Mouse (Mus musculus): ENCODE measurements at regions not wholly inside any gene's neighbourhood (a gene's known extent, or its start where the extent isn't known, plus 50 kb on each side); places are given as distances from the start of the nearest gene placed in this dataset.

DNA sequence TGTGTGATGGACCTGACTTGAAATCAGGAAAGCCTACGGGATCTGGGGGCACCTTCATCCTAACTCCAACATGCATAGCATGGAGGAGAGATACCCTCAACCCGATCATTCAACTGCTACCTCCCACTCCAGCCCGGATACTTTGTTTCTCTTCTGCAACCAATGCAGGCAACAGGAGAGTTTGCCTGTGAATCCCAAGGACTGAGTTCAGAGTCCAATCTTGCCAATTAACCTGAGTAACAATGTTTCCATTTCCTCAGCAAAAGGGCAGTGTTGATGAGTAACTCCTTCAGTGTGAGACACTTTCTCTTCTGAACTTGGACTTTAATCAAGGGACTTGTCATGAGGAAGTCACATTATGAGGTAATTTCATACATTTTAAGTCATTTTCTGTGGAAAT lies 129.1 kb upstream of the Gdf10 start:
- no peak for ATAC-seq (replicated peaks; ENCODE audit: poor library complexity)

DNA sequence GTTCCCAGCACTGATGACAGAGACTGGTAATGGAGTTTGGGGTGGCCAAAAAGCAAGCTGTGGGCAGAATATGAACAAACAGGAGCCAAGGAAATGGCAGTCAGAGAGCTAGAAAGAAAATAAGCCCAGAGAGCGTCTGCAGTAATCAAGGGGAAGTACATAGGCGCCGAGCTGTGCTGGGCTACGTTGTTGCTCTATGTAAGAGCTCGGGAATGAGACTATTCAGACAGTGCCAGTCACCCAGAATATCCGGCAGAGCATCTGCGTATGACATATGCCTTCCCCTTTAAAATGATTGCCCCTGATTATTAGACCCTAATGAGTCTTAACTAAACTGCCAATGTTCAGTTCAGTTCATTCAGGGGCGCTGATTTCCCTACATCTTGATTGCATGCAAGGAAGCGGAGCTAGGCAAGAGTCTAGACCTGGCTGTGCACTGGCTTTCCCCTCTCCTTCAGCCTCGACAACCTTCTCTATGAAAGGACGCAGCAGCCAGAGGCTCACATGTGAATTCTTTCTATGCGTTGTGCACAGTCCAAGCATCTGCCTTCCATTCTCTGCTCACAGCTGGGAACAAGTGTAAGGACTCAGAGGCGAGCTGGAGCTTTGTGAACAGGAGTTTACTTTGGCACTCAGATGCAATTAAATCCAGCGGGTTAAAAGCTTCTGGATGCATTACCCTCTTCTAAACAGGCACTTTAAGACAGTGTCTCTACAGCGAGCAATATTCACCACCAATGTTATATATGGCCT lies 125.7 kb upstream of the Gdf10 start:
- no peak for ATAC-seq (replicated peaks; ENCODE audit: poor library complexity)

DNA sequence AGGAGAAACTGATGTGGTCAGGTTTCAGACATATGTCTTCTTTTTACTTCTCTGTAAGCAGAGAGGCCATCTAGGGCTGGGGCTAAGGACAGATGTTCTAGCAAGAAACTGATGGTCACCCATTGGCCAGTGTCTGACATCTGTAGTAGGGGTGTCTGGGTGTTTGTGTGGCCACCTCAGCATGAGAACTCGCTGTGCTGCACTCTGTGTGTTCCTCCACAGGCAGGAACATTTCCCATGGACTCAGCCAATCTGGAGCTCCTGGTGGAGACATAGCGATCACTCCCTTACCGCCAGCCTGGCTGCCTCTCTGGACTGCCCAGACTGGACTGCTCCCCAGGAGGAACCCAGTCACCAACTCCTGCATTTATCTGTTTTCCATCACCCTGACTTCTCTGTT lies 119.1 kb upstream of the Gdf10 start:
- no peak for ATAC-seq (replicated peaks; ENCODE audit: poor library complexity)

DNA sequence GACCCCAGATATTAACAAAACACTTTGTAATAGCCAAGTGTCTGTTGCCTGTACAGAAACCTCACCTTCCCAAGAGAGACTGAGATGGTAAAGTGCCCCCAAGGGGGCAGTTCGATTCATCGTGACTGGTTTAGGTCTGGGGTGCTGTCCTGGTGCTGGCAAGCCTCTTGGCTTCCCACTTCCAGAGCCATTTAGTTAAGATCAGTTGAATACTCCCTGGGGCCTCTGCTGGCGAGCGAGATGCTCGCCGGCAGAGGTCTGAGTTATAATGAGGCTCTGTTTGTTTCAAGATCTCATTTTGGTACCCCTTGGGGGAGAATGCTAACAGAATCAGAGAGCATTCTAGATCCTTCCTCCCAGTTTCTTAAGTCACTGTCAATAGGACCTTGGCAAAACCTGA lies 118.7 kb upstream of the Gdf10 start:
- ATAC-seq (replicated peaks; ENCODE audit: poor library complexity): no peak

DNA sequence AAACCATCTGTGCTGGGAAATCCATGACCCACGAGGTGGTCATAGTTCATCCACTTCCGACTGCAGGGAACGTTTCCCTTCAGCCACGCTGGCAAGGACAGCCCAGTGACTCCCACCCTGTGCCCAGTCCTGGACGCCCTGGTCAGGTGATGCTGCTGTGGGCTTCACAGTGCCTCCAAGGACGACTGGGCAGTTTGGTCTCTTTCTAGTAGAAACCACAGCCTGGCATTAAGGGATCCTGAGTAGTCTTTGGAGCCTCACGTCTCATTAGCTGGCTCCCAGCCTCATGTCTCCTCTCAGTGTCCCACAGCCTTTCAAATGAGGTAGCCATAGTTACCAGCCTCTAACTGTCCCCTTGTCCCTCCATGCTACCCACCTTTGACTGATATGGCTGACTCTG lies 116.2 kb upstream of the Gdf10 start:
- no peak for ATAC-seq (replicated peaks; ENCODE audit: poor library complexity)

DNA sequence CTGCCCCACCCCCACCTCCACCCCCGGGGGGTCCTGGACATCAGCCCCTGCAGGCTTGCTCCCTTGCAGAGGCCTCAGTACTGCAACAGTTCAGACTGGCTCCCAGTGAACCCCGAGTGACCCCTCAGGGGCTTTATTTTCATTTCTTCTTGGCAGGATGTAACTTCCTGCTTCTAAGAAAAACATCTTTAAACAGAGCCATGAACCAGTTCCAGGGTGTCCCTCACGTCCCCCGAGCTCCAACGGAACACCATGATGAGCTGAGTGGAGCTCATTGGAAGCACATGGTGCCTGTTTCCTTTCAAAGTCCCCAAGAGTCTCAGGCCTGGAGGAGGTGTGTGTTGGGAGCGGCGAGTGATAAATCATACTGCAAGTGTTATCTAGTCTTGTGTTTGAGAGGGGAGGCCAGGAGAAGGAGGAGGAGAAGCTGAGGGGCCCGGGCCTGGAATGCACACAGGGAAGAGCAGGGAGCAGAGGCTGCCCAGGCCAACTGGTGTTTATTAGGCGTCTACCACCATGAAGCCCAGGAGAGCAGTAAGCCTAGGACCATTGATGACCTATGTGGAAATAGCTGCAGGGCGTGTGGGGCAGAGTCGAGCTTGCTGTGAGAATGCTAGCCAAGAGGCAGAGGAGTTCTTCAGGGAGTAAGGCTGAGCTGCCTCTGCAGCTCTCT lies 114.7 kb upstream of the Gdf10 start:
- ATAC-seq (replicated peaks; ENCODE audit: poor library complexity): no peak

DNA sequence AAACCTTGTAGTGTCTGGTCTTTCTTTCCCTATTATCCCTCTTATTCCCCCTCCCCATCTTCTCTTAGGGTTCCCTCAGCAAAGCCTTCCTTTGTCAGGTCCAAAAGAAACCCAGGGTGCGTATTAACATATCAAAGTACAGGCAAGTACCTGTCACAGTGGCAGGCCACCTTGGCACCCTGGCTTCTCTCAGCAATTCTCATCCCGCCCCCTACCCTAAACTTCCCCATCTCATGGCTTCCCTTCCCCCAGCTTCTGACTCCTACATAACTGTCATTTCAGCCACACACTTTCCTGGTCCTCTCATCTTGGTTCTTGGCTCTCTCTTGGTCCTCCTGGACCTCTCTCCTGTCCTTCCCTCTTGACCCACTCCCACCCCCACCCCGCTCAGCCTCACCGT lies 112.8 kb upstream of the Gdf10 start:
- ATAC-seq (replicated peaks; ENCODE audit: poor library complexity): no peak

DNA sequence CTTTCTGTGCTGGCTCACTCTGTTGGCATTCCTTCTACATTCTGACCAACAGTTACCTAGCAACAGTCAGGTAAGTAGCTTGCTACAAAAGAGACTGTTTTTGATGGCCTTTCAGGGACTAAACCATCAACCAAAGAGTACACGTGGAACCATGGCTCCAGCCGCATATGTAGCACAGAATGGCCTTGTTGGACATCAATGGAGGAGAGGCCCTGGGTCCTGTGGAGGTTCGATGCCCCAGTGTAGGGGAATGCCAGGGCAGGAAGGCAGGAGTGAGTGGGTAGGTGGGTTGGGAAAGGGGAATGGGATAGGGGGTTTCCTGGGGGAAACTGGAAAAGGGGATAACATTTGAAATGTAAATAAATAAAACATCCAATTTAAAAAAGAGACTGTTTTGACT lies 112.1 kb upstream of the Gdf10 start:
- ATAC-seq (replicated peaks; ENCODE audit: poor library complexity): no peak

DNA sequence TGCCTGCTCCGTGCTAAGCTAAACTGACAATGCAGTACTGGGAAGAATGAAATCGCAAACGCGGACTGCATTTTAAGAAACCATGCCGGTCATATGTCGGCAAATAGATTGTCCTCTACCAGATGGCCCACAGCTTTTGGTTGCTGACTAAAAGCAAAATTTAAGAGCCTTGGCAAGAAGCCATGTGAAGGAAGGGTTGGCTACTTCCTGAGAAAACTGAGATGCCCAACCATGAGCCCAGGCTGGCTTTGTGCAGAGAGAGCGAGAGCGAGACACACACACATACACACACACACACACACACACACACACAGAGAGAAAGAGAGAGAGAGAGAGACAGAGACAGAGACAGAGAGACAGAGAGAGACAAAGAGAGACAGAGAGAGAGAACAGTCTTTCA lies 111.1 kb upstream of the Gdf10 start:
- no peak for ATAC-seq (replicated peaks; ENCODE audit: poor library complexity)

DNA sequence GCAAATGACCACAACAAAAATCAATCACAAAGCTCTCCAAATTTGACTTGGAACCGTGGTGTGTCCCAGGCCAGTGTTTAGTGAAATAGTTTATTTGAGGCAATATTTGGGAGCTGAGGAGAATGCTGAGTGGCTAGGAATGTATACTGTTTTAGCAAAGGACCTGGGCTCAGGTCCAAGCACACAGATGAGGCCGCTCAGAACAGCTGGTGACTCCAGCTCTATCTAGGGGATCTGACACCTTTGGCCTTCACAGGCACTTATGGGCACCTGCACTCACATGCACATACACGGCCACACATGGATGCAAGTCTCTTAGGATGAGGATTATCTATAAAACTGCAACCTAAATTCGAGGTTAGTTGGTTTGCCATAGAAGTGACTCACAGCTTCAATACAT lies 110.6 kb upstream of the Gdf10 start:
- ATAC-seq (replicated peaks; ENCODE audit: poor library complexity): no peak

DNA sequence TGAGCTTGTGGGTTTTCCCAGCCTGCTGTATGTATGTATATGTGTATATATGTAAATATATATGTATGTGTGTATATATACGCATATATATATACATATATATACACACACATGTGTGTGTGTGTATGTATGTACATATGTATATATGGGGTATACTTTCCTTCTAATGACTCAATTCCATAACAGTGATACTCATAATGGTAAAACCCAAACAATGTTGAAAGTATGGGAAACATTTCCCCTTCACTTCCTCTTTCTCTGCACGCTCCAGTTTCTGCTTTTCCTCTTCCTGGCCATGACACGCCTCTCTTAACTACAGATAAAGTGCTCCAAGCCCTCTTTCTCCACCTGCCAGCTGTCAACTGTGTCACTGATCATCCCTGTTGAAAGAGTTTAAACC lies 110.1 kb upstream of the Gdf10 start:
- 0 out of 2 replicates have a peak, but pooled peaks have one; percentile 20 for ATAC-seq (replicated peaks; ENCODE audit: poor library complexity)

DNA sequence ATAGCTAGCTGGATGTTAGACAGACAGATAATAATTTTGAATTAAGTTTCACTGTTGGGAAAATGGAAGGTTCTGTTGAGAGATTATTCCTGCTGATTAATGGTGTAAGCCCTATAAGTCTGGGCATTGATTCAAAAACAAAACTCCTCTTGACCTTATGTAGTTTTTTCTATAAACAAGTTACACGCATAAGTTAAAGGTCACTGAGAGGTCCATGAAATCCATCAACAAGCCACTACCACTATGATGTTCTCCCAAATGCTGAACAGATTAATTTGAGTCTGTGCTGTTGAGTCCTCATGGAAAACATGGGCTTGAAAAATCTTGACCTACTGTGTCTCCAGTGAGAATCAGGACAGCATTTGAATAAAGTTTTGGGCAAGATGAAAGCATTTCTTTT lies 109.3 kb upstream of the Gdf10 start:
- ATAC-seq (replicated peaks; ENCODE audit: poor library complexity): no peak

DNA sequence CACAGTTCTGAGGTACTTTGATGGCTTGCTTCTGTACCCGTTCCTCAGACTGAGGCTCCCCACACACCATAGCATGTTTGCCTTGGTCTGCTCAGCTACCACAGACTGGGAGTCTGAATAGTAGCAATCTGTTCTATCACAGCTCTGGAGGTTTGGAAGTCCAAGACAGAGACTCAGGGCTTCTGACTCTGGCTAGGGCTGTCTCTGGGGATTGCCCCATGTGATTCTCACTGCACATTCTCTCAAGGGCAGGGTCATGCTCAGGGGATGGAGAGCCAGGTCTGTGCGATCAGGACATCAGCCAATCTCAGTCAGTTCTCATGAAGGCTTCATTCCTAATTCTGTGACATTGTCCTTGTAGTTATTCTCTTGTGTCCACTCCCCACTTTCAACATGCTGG lies 108.8 kb upstream of the Gdf10 start:
- no peak for ATAC-seq (replicated peaks; ENCODE audit: poor library complexity)

DNA sequence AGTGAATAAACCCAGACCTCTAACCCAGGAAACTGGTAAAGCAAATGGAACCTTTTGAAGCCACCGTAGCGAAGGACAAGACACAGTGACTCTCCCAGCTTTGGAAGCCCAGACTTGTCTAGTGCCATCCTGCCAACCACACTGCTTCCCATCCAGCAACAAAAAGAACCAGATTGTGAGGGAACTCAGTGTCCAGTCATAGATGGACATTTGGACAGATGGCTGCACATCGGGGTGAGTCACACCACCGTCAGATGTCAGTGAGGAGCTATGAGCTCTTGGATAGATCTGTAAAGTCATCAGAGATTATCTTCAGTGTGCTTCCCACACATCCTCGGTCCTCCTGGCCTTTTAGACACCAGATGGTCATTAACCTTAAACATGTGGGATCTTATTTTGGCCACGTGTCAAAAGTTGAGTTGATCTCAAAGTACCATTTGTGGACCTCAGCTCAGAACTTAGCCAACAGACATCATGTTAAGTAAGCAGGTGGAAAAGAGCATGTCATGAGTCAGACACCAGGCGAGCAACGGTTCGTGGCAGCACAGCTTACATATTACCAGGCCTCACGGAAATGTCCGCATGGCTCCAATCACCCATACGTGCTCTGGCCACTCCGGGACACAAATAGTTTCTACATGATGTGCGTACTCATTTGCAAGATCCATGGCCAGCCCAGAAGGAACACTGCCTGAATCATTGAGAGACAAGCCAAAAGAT lies 102.7 kb upstream of the Gdf10 start:
- no peak for ATAC-seq (replicated peaks; ENCODE audit: poor library complexity)

DNA sequence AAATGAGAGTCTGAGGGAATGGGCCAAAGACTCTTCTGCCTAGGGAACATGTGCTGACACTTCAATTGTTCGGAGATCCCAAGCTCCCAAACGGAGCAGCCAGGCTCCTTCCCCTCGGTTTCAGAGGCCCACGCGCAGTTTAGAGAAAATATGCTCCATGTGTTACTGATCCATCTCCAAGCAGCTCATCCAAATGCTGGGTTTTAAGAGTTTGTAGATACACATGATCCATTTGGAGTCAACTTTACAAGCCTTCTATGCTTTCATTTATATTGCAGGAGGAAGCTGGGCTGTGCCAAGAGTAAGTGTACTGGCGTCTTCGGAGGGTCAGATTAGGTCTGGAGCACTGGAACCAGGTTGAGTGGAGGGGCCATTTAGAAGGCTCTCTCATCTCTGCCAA lies 102.0 kb upstream of the Gdf10 start:
- no peak for ATAC-seq (replicated peaks; ENCODE audit: poor library complexity)

DNA sequence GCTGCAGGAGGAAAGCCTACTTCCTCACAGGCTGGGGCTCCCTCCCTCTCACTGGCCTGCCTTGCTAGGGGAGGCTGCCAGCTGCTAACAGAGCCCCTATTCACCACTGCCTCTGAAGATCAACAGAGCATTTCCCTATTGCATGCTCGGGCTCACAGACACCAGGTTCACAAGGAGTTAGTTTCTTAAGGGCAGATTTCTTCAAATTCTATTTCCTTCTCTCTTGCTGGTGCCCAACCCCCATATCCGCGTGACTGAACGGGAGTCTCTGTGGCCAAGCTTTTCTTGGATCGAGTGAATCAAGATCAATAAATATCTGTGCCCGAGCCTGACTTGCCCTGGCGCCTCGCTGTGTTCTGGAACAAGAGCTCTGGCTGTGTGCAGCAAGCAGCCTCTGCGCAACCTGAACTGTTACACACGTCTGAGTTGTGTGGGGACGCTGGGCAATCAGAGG lies 98.9 kb upstream of the Gdf10 start:
- no peak for ATAC-seq (replicated peaks; ENCODE audit: poor library complexity)

DNA sequence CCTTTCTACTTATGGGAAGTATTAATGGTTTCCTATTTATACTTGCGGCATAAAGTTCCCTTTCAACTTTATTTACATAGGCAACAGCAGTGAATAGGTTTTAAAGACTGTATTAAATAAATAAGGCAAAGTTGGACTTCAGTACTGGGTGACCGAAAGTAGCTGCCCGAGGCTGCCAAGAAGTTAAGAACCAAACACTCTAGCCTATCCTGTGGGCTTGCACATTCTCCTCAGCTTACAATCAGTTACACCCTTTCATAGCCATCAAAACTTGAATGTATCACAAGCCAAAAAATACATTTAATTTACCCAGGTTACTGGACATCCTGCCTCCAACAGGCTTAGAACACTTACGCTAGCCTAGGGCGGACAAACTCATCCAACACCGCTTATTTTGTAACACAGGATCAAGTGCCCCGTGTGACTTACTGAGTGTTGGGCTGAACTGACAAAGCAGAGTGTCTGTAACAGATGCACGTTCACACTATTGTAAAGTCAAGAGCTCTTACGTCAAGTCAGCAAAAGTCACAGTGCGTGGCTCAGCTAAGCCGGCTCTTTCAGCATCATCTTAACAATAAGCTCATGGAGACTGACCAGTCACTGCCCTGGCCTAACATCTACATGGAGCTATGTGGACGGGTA lies 97.3 kb upstream of the Gdf10 start:
- ATAC-seq (replicated peaks; ENCODE audit: poor library complexity): no peak

DNA sequence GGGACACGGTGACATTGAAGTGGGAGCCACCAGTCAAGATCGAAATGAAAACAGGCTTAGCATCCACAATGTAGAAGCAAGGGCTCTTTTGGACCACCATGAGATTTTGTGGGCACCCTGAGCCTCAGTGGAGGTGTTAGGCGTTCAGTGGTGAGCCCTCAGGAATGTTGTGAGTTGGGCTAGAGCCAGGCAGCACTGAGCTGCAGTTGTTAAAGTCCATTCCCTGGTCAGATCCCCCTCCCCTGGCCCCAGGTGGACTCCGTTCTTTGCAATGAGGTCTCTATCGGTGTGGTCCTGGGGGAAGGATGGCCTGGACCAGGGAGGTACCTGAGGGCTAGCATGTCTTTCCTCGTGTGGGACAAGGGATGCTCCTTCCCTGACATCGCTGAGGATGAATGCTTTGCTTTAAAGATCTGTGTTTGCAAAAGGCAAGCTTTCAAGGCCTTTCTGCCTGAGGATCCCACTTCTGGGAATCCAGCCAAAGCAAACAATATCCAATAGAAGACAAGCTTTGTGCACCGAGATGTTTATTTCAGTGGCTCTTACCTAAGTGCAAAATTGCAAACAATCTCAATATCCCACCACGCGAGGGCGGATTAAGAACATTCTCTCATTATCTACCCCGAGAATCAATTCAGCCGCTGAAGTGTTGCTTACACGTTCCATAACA lies 90.6 kb upstream of the Gdf10 start:
- no peak for ATAC-seq (replicated peaks; ENCODE audit: poor library complexity)

DNA sequence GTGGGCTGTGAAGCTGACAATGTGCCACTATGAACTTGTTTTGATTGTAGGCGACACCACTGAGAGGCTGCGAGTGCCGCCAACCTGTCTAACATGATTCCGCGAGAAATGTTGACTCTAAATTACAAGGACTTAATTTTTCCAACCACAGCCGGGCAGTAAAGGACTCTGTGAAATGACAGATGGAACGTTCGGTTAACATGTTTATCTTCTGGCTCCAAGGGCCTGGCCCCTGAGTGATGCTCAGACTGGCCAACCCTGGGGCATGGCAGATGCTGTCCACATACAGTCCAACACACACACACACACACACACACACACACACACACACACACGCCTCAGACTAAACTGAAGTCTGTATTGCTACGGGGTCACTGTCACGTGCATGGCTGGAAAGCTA lies 87.0 kb upstream of the Gdf10 start:
- ATAC-seq (replicated peaks; ENCODE audit: poor library complexity): no peak

DNA sequence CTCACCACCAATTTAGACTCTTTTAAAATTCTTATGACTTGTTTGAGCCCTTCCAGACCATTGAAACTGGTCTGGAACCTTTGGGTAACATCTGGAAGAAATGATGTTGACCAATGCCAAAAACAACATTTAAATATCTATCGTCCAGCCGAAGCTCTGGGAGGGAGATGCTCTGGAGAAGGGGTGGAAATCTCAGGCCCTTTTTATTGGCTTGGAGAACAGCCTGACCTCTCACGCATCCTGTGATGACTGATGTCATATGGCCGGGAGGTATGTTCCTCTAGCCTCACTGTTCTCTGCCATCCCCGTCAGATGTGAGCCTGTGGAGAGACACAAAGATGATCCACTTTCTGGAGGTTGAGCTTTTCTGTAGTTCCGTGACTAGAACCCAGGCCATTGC lies 81.6 kb upstream of the Gdf10 start:
- no peak for ATAC-seq (replicated peaks; ENCODE audit: poor library complexity)

DNA sequence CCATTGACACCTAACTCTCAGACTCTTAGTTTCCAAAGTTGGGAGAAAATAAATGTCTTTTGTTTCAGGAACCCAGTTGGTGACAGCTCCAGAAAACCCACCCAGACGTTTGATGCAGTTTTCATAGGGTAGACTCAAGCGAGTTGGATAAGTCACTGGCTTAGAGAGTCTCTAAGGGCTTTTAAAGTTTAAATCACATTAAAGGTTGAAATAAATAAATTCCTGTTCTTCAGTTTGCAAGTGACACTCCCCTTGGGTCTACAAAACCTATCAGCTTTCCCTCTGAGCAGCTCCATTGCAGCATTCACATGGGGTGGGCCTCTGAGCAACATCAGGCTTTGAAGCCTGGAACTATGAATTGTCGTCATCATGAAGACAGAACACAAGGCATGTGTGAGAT lies 69.9 kb upstream of the Gdf10 start:
- no peak for ATAC-seq (replicated peaks; ENCODE audit: poor library complexity)
